Mouse (Mus musculus): ENCODE measurements at regions not wholly inside any gene's neighbourhood (a gene's known extent, or its start where the extent isn't known, plus 50 kb on each side); places are given as distances from the start of the nearest gene placed in this dataset.

DNA sequence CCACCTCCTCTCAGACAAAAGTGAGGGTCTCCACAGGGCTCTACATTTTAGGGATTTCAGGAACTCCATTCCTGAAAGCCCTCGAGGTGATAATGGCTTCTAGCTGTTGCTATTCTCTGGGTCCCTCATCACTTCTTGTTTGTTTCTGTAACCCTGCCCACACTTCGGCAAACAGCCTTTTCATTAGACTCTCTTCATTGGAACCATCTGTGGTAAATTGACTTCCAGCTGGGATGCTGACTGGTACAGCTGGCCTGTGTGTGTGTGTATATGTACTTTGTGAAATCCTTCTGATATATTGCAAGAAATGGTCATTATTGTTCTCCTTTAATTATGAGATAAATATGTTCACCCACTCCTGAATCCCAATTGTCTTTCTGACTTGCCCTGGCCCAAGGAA is 50.3 kb downstream of the Gm10192 start:
- H3K4me1 ChIP-seq (ENCODE audit: control insufficient read depth, insufficient read depth, low read length) = no peaks in the 10 kb centered on the region
- DNase-seq = no peak
- no peak overlapping the region for H3K27ac ChIP-seq (ENCODE audit: insufficient read depth, low read length)
- no peaks in the 10 kb centered on the region; the same call in 1 of the 2 replicates for H3K27me3 ChIP-seq (ENCODE audit: control insufficient read depth, insufficient read depth, low read length)
- 6% methylated on average over 2 of the region's 2 CpGs for WGBS
- TF ChIP-seq CTCF (IDR thresholded peaks at IDR 0.05; ENCODE audit: borderline replicate concordance, insufficient read depth, low read depth, low read length) (no peak), POLR2A (IDR thresholded peaks at IDR 0.05; ENCODE audit: borderline replicate concordance, insufficient read depth, low read length) (no peak)
- H3K4me3 ChIP-seq (replicated peaks; ENCODE audit: insufficient read depth, low read depth, low read length) = no peak overlapping the region

GRCm38 (mm10) chr4:97127780-97128179 is 55.2 kb downstream of the Gm10192 start:
- TF ChIP-seq POLR2A (IDR thresholded peaks at IDR 0.05; ENCODE audit: borderline replicate concordance, insufficient read depth, low read length) (no peak), CTCF (IDR thresholded peaks at IDR 0.05; ENCODE audit: borderline replicate concordance, insufficient read depth, low read depth, low read length) (no peak)
- 15% methylated on average over 4 of the region's 4 CpGs for WGBS
- Histone ChIP-seq H3K27me3 (ENCODE audit: control insufficient read depth, insufficient read depth, low read length) (no peaks in the 10 kb centered on the region; the same call in 1 of the 2 replicates), H3K4me1 (ENCODE audit: control insufficient read depth, insufficient read depth, low read length) (no peaks in the 10 kb centered on the region), H3K4me3 (replicated peaks; ENCODE audit: insufficient read depth, low read depth, low read length) (no peak overlapping the region), H3K27ac (ENCODE audit: insufficient read depth, low read length) (no peak overlapping the region)
- peak; percentile 5 to 10 for DNase-seq

GRCm38 (mm10) chr4:97123861-97124260 is 59.1 kb downstream of the Gm10192 start:
- no peak for TF ChIP-seq CTCF (IDR thresholded peaks at IDR 0.05; ENCODE audit: borderline replicate concordance, insufficient read depth, low read depth, low read length)
- no peak for TF ChIP-seq POLR2A (IDR thresholded peaks at IDR 0.05; ENCODE audit: borderline replicate concordance, insufficient read depth, low read length)
- DNase-seq = no peak
- Histone ChIP-seq H3K4me1 (ENCODE audit: control insufficient read depth, insufficient read depth, low read length) (no peaks in the 10 kb centered on the region), H3K27me3 (ENCODE audit: control insufficient read depth, insufficient read depth, low read length) (no peaks in the 10 kb centered on the region; the same call in 1 of the 2 replicates), H3K4me3 (replicated peaks; ENCODE audit: insufficient read depth, low read depth, low read length) (no peak overlapping the region), H3K27ac (ENCODE audit: insufficient read depth, low read length) (no peak overlapping the region)
- 23% methylated on average over 1 of the region's 1 CpGs for WGBS

- Histone ChIP-seq H3K4me3 (replicated peaks; ENCODE audit: insufficient read depth, low read depth, low read length) (no peak overlapping the region), H3K27me3 (ENCODE audit: control insufficient read depth, insufficient read depth, low read length) (no peaks in the 10 kb centered on the region; the same call in 1 of the 2 replicates), H3K4me1 (ENCODE audit: control insufficient read depth, insufficient read depth, low read length) (no peaks in the 10 kb centered on the region), H3K27ac (ENCODE audit: insufficient read depth, low read length) (no peak overlapping the region)
- TF ChIP-seq POLR2A (IDR thresholded peaks at IDR 0.05; ENCODE audit: borderline replicate concordance, insufficient read depth, low read length) = no peak
- 95% methylated on average over 2 of the region's 2 CpGs for WGBS
- DNase-seq = no peak
Measured at GRCm38 (mm10) chr4:97121952-97122351, 61.0 kb downstream of the Gm10192 start.

GRCm38 (mm10) chr4:97119459-97119858 is 63.5 kb downstream of the Gm10192 start:
- Histone ChIP-seq H3K4me3 (replicated peaks; ENCODE audit: insufficient read depth, low read depth, low read length) (no peak overlapping the region), H3K27me3 (ENCODE audit: control insufficient read depth, insufficient read depth, low read length) (no peaks in the 10 kb centered on the region; the same call in 1 of the 2 replicates), H3K27ac (ENCODE audit: insufficient read depth, low read length) (no peak overlapping the region), H3K4me1 (ENCODE audit: control insufficient read depth, insufficient read depth, low read length) (no peaks in the 10 kb centered on the region)
- TF ChIP-seq POLR2A (IDR thresholded peaks at IDR 0.05; ENCODE audit: borderline replicate concordance, insufficient read depth, low read length) (no peak), CTCF (IDR thresholded peaks at IDR 0.05; ENCODE audit: borderline replicate concordance, insufficient read depth, low read depth, low read length) (no peak)
- WGBS = 61% methylated on average over 2 of the region's 2 CpGs
- DNase-seq = no peak

DNA sequence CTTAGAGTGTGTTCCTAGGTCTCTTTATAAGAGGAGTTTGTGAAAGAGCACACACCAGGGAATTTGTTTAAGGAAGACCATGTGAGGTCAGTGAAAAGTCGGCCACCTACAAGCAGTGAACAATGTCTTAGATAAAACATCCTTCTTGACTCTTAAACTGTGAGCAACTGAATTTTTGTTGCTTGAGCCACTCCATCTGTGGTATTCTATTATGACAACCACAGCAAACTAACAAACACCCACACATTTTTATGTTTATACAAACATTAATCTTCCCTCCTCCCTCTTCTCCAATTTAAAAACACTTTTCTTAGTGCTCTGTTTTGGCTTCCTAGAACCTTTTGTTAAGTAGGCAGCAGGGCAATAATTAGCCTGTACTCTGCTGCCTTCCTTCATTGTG is 66.0 kb downstream of the Gm10192 start:
- WGBS = 79% methylated on average over 1 of the region's 1 CpGs
- no peaks in the 10 kb centered on the region for H3K4me1 ChIP-seq (ENCODE audit: control insufficient read depth, insufficient read depth, low read length)
- TF ChIP-seq POLR2A (IDR thresholded peaks at IDR 0.05; ENCODE audit: borderline replicate concordance, insufficient read depth, low read length) (no peak), CTCF (IDR thresholded peaks at IDR 0.05; ENCODE audit: borderline replicate concordance, insufficient read depth, low read depth, low read length) (no peak)
- no peak overlapping the region for H3K27ac ChIP-seq (ENCODE audit: insufficient read depth, low read length)
- no peaks in the 10 kb centered on the region; the same call in 1 of the 2 replicates for H3K27me3 ChIP-seq (ENCODE audit: control insufficient read depth, insufficient read depth, low read length)
- no peak overlapping the region for H3K4me3 ChIP-seq (replicated peaks; ENCODE audit: insufficient read depth, low read depth, low read length)
- no peak for DNase-seq

DNA sequence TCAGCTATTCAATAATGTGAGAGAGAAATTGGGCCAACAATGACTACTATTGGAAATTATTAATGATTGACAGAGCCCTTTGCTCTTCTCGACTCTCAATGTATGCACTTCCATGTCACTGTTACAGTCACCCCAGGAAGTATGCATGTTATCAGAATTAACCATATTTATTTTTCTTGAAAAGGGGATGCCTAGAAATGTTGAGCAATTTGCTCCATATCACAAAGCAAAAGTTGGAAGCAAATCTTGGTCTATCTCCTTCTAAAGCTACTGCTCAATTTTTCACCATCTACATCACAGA is 80.3 kb downstream of the Gm10192 start:
- WGBS = 71% methylated on average over 1 of the region's 1 CpGs
- TF ChIP-seq POLR2A (IDR thresholded peaks at IDR 0.05; ENCODE audit: borderline replicate concordance, insufficient read depth, low read length) (no peak), CTCF (IDR thresholded peaks at IDR 0.05; ENCODE audit: borderline replicate concordance, insufficient read depth, low read depth, low read length) (no peak)
- H3K27ac ChIP-seq (ENCODE audit: insufficient read depth, low read length) = no peak overlapping the region
- no peak overlapping the region for H3K4me3 ChIP-seq (replicated peaks; ENCODE audit: insufficient read depth, low read depth, low read length)
- DNase-seq = no peak
- H3K4me1 ChIP-seq (ENCODE audit: control insufficient read depth, insufficient read depth, low read length) = no peaks in the 10 kb centered on the region
- H3K27me3 ChIP-seq (ENCODE audit: control insufficient read depth, insufficient read depth, low read length) = no peaks in the 10 kb centered on the region

GRCm38 (mm10) chr4:97101911-97102751 is 80.8 kb downstream of the Gm10192 start:
- H3K4me1 ChIP-seq (ENCODE audit: control insufficient read depth, insufficient read depth, low read length) = no peaks in the 10 kb centered on the region
- no peak overlapping the region for H3K4me3 ChIP-seq (replicated peaks; ENCODE audit: insufficient read depth, low read depth, low read length)
- H3K27ac ChIP-seq (ENCODE audit: insufficient read depth, low read length) = no peak overlapping the region
- no peak for DNase-seq
- no peak for TF ChIP-seq POLR2A (IDR thresholded peaks at IDR 0.05; ENCODE audit: borderline replicate concordance, insufficient read depth, low read length)
- no peak for TF ChIP-seq CTCF (IDR thresholded peaks at IDR 0.05; ENCODE audit: borderline replicate concordance, insufficient read depth, low read depth, low read length)
- H3K27me3 ChIP-seq (ENCODE audit: control insufficient read depth, insufficient read depth, low read length) = no peaks in the 10 kb centered on the region

Measured in cerebellum, adult 2 months (tissue).